Mouse (Mus musculus) heart, postnatal 25 days (tissue): ENCODE data around the gene Klk1b3. TPM values are rescaled to one million over a fixed set of nuclear protein-coding genes. Genes with fewer than 3 reads are reported as not detected.
A peak's percentile ranks its signal among the peaks of the same experiment; 100 is the strongest.
"Not testable (repeated sequence)": the region's sequence is repeated elsewhere in the genome, so short reads cannot be mapped to it uniquely, and the experiment has no call there.

ENCODE experiments used
- DNase-seq: peaks from one replicate; pipeline ENCODE4 v3.0.0; 2022; ENCODE audit warnings: low spot score
- intact Hi-C: fragments of 180-260 bp; cut with DNase I; formaldehyde crosslinking; loops from one replicate; pipeline ENCODE4 v1.15.1; 2025
- total RNA-seq, 2 experiments: library from RNA; stranded (reverse); gene quantifications; 2 replicates each; pipeline ENCODE4 v1.2.3; 2021

Klk1b3 gene
- not detected for total RNA-seq

GRCm38 (mm10) chr7:44197891-44198290 lies at the start of gene Klk1b3:
Gene Klk1b3, plus strand, starts transcription at chr7:44198191.
- intact Hi-C loops = no loop called here

GRCm38 (mm10) chr7:44179299-44180045 lies 18.5 kb upstream of the Klk1b3 start:
- DNase-seq = no peak
- intact Hi-C loops = no loop called here

More at GRCm38 (mm10) chr7:44197891-44198290, at the start of gene Klk1b3:
- no peak for DNase-seq

- intact Hi-C loops, DNase-seq: not testable (repeated sequence)
Observed at GRCm38 (mm10) chr7:44186516-44186915, 11.5 kb upstream of the Klk1b3 start.

GRCm38 (mm10) chr7:44187936-44188335 lies 10.1 kb upstream of the Klk1b3 start, which contains the start of gene Klk1b24:
Gene Klk1b24, plus strand, starts transcription at chr7:44188236.
- DNase-seq, intact Hi-C loops: not testable (repeated sequence)

GRCm38 (mm10) chr7:44193466-44193865 lies 4.5 kb upstream of the Klk1b3 start:
- intact Hi-C loops, DNase-seq: not testable (repeated sequence)

- DNase-seq, intact Hi-C loops: not testable (repeated sequence)
Observed at GRCm38 (mm10) chr7:44207135-44207534, 9.1 kb downstream of the Klk1b3 start, which contains the start of gene Klk1b4. Gene Klk1b4, plus strand, starts transcription at chr7:44207435.

- intact Hi-C loops = no loop called here
- no peak for DNase-seq
Observed at GRCm38 (mm10) chr7:44208307-44208706, 10.3 kb downstream of the Klk1b3 start.

GRCm38 (mm10) chr7:44215645-44216044 lies 17.7 kb downstream of the Klk1b3 start, which contains the start of gene Klk1b5:
Gene Klk1b5, plus strand, starts transcription at chr7:44215945.
- intact Hi-C loops = no loop called here
- DNase-seq = no peak

GRCm38 (mm10) chr7:44221601-44222000 lies 23.6 kb downstream of the Klk1b3 start:
- intact Hi-C loops, DNase-seq: not testable (repeated sequence)

GRCm38 (mm10) chr7:44222335-44222734 lies 24.3 kb downstream of the Klk1b3 start:
- DNase-seq, intact Hi-C loops: not testable (repeated sequence)

GRCm38 (mm10) chr7:44225076-44225475 lies 27.1 kb downstream of the Klk1b3 start, which contains the start of gene Klk1:
Gene Klk1, plus strand, starts transcription at chr7:44225360.
- no peak for DNase-seq
- intact Hi-C loops = no loop called here

- DNase-seq = no peak
- intact Hi-C loops = no loop called here
Observed at GRCm38 (mm10) chr7:44235909-44236308, 37.9 kb downstream of the Klk1b3 start, which contains the start of gene Gm36864. Gene Gm36864, plus strand, starts transcription at chr7:44236177.

- intact Hi-C loops = no loop called here
- no peak for DNase-seq
Observed at GRCm38 (mm10) chr7:44239913-44240312, 41.9 kb downstream of the Klk1b3 start.

GRCm38 (mm10) chr7:44240712-44241111 lies 42.7 kb downstream of the Klk1b3 start:
- intact Hi-C loops = no loop called here
- no peak for DNase-seq

GRCm38 (mm10) chr7:44241163-44241562 lies 43.2 kb downstream of the Klk1b3 start:
- intact Hi-C loops = no loop called here
- no peak for DNase-seq

- intact Hi-C loops = no loop called here
- DNase-seq = no peak
Observed at GRCm38 (mm10) chr7:44244080-44244479, 46.1 kb downstream of the Klk1b3 start.

GRCm38 (mm10) chr7:44246055-44246983 lies 48.3 kb downstream of the Klk1b3 start, which contains the start of the genes 1700028J19Rik and 2410002F23Rik:
Gene 1700028J19Rik, minus strand, starts transcription at chr7:44246695.
Gene 2410002F23Rik, plus strand, starts transcription at chr7:44246722.
- intact Hi-C loops = loop anchor here (5.0 kb wide), 1 partner anchor 306 kb away; the partner anchor contains the start of gene Nr1h2
- peak; percentile 82 for DNase-seq

- no peak for DNase-seq
- intact Hi-C loops = loop anchor here (5.0 kb wide), 1 partner anchor 305 kb away; the partner anchor contains the start of gene Nr1h2
Observed at GRCm38 (mm10) chr7:44246984-44247470, 49.0 kb downstream of the Klk1b3 start.

- DNase-seq = no peak
- intact Hi-C loops = loop anchor here (5.0 kb wide), 1 partner anchor 304 kb away; the partner anchor contains the start of gene Nr1h2
Observed at GRCm38 (mm10) chr7:44247971-44248370, 50.0 kb downstream of the Klk1b3 start.

- intact Hi-C loops = loop anchor here (5.0 kb wide), 1 partner anchor 303 kb away; the partner anchor contains the start of gene Nr1h2
- DNase-seq = no peak
Observed at GRCm38 (mm10) chr7:44249248-44249647, 51.3 kb downstream of the Klk1b3 start.
